Comparison of ENCODE assay signal across 10 mouse cellular contexts in genomic region chr9:53705491-53705991, GRCm38 (mm10). TPM values are rescaled to one million over a fixed set of nuclear protein-coding genes. Genes with fewer than 3 reads are reported as not detected.
DNase-seq lines count a peak whose midpoint lies in the region; ATAC-seq and TF ChIP-seq lines count a peak whose summit lies in the region.
"Had no signal": no experiment of that assay in that cellular context is flagged by ENCODE, and none has a peak within 500 bp of the region (broad histone marks: within the 10 kb centered on the region; RNA-seq: fewer than 3 reads in every experiment).

No protein-coding gene starts in this region.

- peak overlapping the region; percentile 56; the same call in 1 of the 2 replicates for H3K27ac ChIP-seq in hindbrain, postnatal 0 days
- H3K27ac ChIP-seq in liver, embryonic 15.5 days (replicated peaks) = no peak overlapping the region
- H3K27ac ChIP-seq in neural tube, embryonic 14.5 days (ENCODE audit: low read depth, low read length) = peak overlapping the region; percentile 57

- under 1% methylated on average over 28 of the region's 28 CpGs for WGBS in hindbrain, postnatal 0 days
- under 1% methylated on average over 28 of the region's 28 CpGs for WGBS in liver, embryonic 15.5 days (ENCODE audit: insufficient replicate concordance)
- 0% methylated on average over 25 of the region's 28 CpGs for WGBS in neural tube, embryonic 14.5 days

- H3K36me3 ChIP-seq in hindbrain, postnatal 0 days (ENCODE audit: insufficient read depth, low read length) = no peaks in the 10 kb centered on the region
- no peaks in the 10 kb centered on the region for H3K36me3 ChIP-seq in liver, embryonic 15.5 days (replicated peaks)
- H3K36me3 ChIP-seq in neural tube, embryonic 14.5 days (ENCODE audit: control insufficient read depth, insufficient read depth, low read length) = no peaks in the 10 kb centered on the region

- H3K27me3 ChIP-seq in hindbrain, postnatal 0 days (ENCODE audit: insufficient read depth, low read length) = no peaks in the 10 kb centered on the region
- H3K27me3 ChIP-seq in liver, embryonic 15.5 days = peaks cover 22% of the 10 kb centered on the region
- no peaks in the 10 kb centered on the region for H3K27me3 ChIP-seq in neural tube, embryonic 14.5 days (ENCODE audit: control insufficient read depth, insufficient read depth, low read length)

- H3K4me3 ChIP-seq in hindbrain, postnatal 0 days (ENCODE audit: low read length) = peak overlapping the region; percentile 71
- H3K4me3 ChIP-seq in liver, embryonic 15.5 days (replicated peaks) = peak overlapping the region; percentile 49
- peak overlapping the region; percentile 63 for H3K4me3 ChIP-seq in neural tube, embryonic 14.5 days (ENCODE audit: low read depth, low read length)

- H3K4me1 ChIP-seq in hindbrain, postnatal 0 days (ENCODE audit: insufficient read depth, low read length) = no peaks in the 10 kb centered on the region
- peaks cover 13% of the 10 kb centered on the region for H3K4me1 ChIP-seq in liver, embryonic 15.5 days (replicated peaks)
- H3K4me1 ChIP-seq in neural tube, embryonic 14.5 days (ENCODE audit: control insufficient read depth, insufficient read depth, low read length) = 0 out of 2 replicates have a peak, but pooled peaks cover 3% of the 10 kb centered on the region

- TF ChIP-seq POLR2A in brain, embryonic 14.5 days (IDR thresholded peaks at IDR 0.05; ENCODE audit: borderline replicate concordance, extremely low read depth, insufficient read depth, insufficient read length, poor library complexity, severe bottlenecking) = no peak

- peak overlapping the region; percentile 79 for H3K4me2 ChIP-seq in hindbrain, postnatal 0 days (ENCODE audit: low read depth, low read length)
- peak overlapping the region; percentile 65 for H3K4me2 ChIP-seq in liver, embryonic 15.5 days
- H3K4me2 ChIP-seq in neural tube, embryonic 14.5 days (ENCODE audit: low read depth, low read length) = peak overlapping the region; percentile 77

- ATAC-seq in frontal cortex, adult (ENCODE audit: low TSS enrichment) = peak; percentile 57
- ATAC-seq in hindbrain, postnatal 0 days = no peak
- peak; percentile 51 for ATAC-seq in liver, embryonic 15.5 days (ENCODE audit: insufficient read depth)
- ATAC-seq in neural tube, embryonic 14.5 days (ENCODE audit: low read depth) = peak; percentile 33

- H3K9me3 ChIP-seq in hindbrain, postnatal 0 days (ENCODE audit: low read length) = no peaks in the 10 kb centered on the region
- H3K9me3 ChIP-seq in liver, embryonic 15.5 days (replicated peaks) = no peaks in the 10 kb centered on the region
- H3K9me3 ChIP-seq in neural tube, embryonic 14.5 days (ENCODE audit: control insufficient read depth, low read length) = no peaks in the 10 kb centered on the region

- no peak for TF ChIP-seq CTCF in brain, embryonic 14.5 days (IDR thresholded peaks at IDR 0.05; ENCODE audit: borderline replicate concordance, extremely low read depth, insufficient read depth, insufficient read length)
- TF ChIP-seq CTCF in hindbrain, postnatal 0 days (IDR thresholded peaks at IDR 0.05; ENCODE audit: low read depth) = peak; percentile 32

- H3K9ac ChIP-seq in hindbrain, postnatal 0 days (replicated peaks; ENCODE audit: low read length) = peak overlapping the region; percentile 42
- no peak overlapping the region; the same call in 1 of the 2 replicates for H3K9ac ChIP-seq in liver, embryonic 15.5 days
- peak overlapping the region; percentile 62 for H3K9ac ChIP-seq in neural tube, embryonic 14.5 days (replicated peaks; ENCODE audit: low read depth, low read length)

- DNase-seq in embryo, embryonic 10.5 days (ENCODE audit: low spot score) = peak; percentile 60
- no peak for DNase-seq in embryo, embryonic 10 days (ENCODE audit: low spot score)
- peak; percentile 78 for DNase-seq in brain, embryonic 14.5 days (ENCODE audit: low read depth)
- DNase-seq in hindbrain, postnatal 0 days (ENCODE audit: low spot score) = peak; percentile 53
- DNase-seq in thymus, postnatal 14 days = peak; percentile 67

RNA-seq across cellular contexts. Expression of gene Rab39, which starts 0.5 kb away (rescaled TPM):
- polyA plus RNA-seq in brain, embryonic 14.5 days (2012; rRNA removed) = 1.3 and 1.7 TPM in 2 replicates
- 3.3 and 4.6 TPM in 2 replicates for total RNA-seq in hindbrain, postnatal 0 days (2014; rRNA removed)
- polyA plus RNA-seq in hindbrain, postnatal 0 days (2015; fragmentation: Nextera tagmentation; extraction: Ambion mirVana) = 1.9 and 2.3 TPM in 2 replicates
- 0.71 and 0.84 TPM in 2 replicates for polyA plus RNA-seq in liver, embryonic 15.5 days (2015; fragmentation: Nextera tagmentation; extraction: Ambion mirVana)
- 4.3 and 6.2 TPM in 2 replicates for polyA plus RNA-seq in neural tube, embryonic 14.5 days (2014; fragmentation: Nextera tagmentation; extraction: Ambion mirVana)
- total RNA-seq: gastrocnemius, postnatal 36 days had no signal
- polyA plus RNA-seq: C2C12 had no signal

RNA-seq across cellular contexts. Expression of gene Cul5, which starts 35.7 kb away (rescaled TPM):
- 16.5 and 22.5 TPM in 2 replicates for polyA plus RNA-seq in brain, embryonic 14.5 days (2012; rRNA removed)
- 33.5 and 35.5 TPM in 2 replicates for total RNA-seq in hindbrain, postnatal 0 days (2014; rRNA removed)
- polyA plus RNA-seq in hindbrain, postnatal 0 days (2015; fragmentation: Nextera tagmentation; extraction: Ambion mirVana) = 39.5 and 40.2 TPM in 2 replicates
- 10.0 and 11.6 TPM in 2 replicates for polyA plus RNA-seq in liver, embryonic 15.5 days (2015; fragmentation: Nextera tagmentation; extraction: Ambion mirVana)
- polyA plus RNA-seq in neural tube, embryonic 14.5 days (2014; fragmentation: Nextera tagmentation; extraction: Ambion mirVana) = 59.7 and 71.3 TPM in 2 replicates
